Mouse (Mus musculus): ENCODE measurements around the gene Syt14.

DNA sequence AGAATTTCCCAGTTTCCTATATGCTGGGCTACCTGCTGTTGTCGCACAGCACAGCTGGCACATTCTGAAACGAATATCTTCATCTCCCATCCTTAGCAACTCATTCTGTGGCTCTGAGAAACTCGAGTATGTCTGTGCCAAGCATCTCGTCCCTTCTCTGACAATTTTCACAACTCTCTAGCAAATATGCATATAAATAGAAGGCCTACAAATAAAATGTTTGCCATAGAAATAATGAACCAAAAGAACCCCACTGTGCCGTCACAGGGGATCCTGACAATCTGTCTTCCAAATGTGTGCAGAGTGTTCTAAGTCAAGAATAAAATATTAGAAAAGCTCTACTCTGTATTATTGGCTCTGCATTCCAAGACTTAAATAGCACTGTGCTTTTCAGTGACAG, 24.0 kb upstream of the Syt14 start:
- TF ChIP-seq POLR2A (IDR thresholded peaks at IDR 0.05; ENCODE audit: low read depth, low read length) (no peak), CTCF (conservative IDR thresholded peaks at IDR 0.05; ENCODE audit: insufficient read depth, insufficient read length, low read depth, low read length) (no peak)
